Mouse (Mus musculus): ENCODE measurements around the gene Megf11. TPM values are rescaled to one million over a fixed set of nuclear protein-coding genes. Genes with fewer than 3 reads are reported as not detected.
A peak's percentile ranks its signal among the peaks of the same experiment; 100 is the strongest.

Megf11 gene
- polyA plus RNA-seq, 1 experiment from 2014 or later = 17.4 TPM

DNA sequence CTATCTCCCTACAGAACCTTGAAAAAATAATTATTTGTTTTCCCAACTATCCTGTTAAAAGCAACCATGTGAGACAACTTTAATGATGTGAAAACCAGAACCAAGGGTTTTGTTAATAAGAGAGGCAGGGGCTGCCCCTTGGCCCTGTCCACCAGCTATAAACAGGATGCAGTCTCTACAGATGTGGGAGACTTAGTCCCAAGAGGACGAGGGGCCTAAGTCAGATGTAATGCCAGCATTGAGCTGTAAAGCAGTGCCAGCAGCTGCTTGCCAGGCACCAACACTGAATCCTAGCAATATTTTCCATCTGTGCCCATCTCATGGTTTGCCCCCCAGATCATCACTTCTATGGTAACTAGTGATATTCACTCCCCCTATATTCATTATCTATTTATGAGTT, 357.0 kb downstream of the Megf11 start:
- WGBS = 70% methylated on average over 1 of the region's 1 CpGs
- H3K27ac ChIP-seq = no peak overlapping the region
- ATAC-seq (ENCODE audit: low FRiP score) (no peak), DNase-seq (ENCODE audit: low spot score) (no peak)
- no peaks in the 10 kb centered on the region for H3K4me1 ChIP-seq (replicated peaks; ENCODE audit: control insufficient read depth, insufficient read depth, low read length)
- H3K9me3 ChIP-seq (ENCODE audit: control insufficient read depth, low read length) = no peaks in the 10 kb centered on the region
- no peak overlapping the region for H3K4me2 ChIP-seq (replicated peaks)
- no peak overlapping the region for H3K4me3 ChIP-seq (replicated peaks; ENCODE audit: low read length)
- no peaks in the 10 kb centered on the region for H3K36me3 ChIP-seq (replicated peaks; ENCODE audit: control insufficient read depth, insufficient read depth)
- no peaks in the 10 kb centered on the region for H3K27me3 ChIP-seq (ENCODE audit: control insufficient read depth, insufficient read depth, low read length)
- no peak overlapping the region for H3K9ac ChIP-seq

DNA sequence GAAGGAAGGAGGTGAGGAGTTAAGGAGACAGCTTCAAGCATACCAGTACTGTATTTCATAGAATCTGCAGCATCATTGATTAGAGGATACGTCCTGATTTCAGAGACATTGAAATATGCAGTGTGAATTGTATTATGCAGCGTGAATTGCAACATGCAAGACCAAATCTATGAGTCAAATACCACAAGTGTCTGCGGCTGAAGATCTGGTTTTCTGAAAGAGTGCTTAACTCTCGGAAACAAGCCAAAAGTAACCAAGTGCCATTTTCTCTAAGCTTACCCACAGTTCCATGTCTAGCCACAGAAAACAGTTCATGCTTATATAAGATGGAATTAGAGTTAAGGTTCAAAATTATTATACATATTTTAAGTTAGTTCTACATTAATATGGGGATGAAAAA, 362.3 kb downstream of the Megf11 start:
- H3K4me2 ChIP-seq (replicated peaks) = no peak overlapping the region
- H3K36me3 ChIP-seq (replicated peaks; ENCODE audit: control insufficient read depth, insufficient read depth) = no peaks in the 10 kb centered on the region
- no peak overlapping the region for H3K9ac ChIP-seq
- DNase-seq (ENCODE audit: low spot score) (no peak), ATAC-seq (ENCODE audit: low FRiP score) (no peak)
- H3K9me3 ChIP-seq (ENCODE audit: control insufficient read depth, low read length) = no peaks in the 10 kb centered on the region
- 85% methylated on average over 4 of the region's 4 CpGs for WGBS
- no peaks in the 10 kb centered on the region for H3K27me3 ChIP-seq (ENCODE audit: control insufficient read depth, insufficient read depth, low read length)
- no peak overlapping the region for H3K4me3 ChIP-seq (replicated peaks; ENCODE audit: low read length)
- H3K27ac ChIP-seq = no peak overlapping the region
- no peaks in the 10 kb centered on the region for H3K4me1 ChIP-seq (replicated peaks; ENCODE audit: control insufficient read depth, insufficient read depth, low read length)

GRCm38 (mm10) chr9:64749314-64749713, 363.9 kb downstream of the Megf11 start:
- no peaks in the 10 kb centered on the region for H3K4me1 ChIP-seq (replicated peaks; ENCODE audit: control insufficient read depth, insufficient read depth, low read length)
- H3K4me2 ChIP-seq (replicated peaks) = no peak overlapping the region
- no peak overlapping the region for H3K9ac ChIP-seq
- no peaks in the 10 kb centered on the region for H3K9me3 ChIP-seq (ENCODE audit: control insufficient read depth, low read length)
- ATAC-seq (ENCODE audit: low FRiP score) = no peak
- H3K36me3 ChIP-seq (replicated peaks; ENCODE audit: control insufficient read depth, insufficient read depth) = no peaks in the 10 kb centered on the region
- WGBS = 85% methylated on average over 6 of the region's 6 CpGs
- no peaks in the 10 kb centered on the region for H3K27me3 ChIP-seq (ENCODE audit: control insufficient read depth, insufficient read depth, low read length)
- H3K27ac ChIP-seq = no peak overlapping the region
- DNase-seq (ENCODE audit: low spot score) = no peak
- H3K4me3 ChIP-seq (replicated peaks; ENCODE audit: low read length) = no peak overlapping the region

- Histone ChIP-seq H3K9me3 (ENCODE audit: control insufficient read depth, low read length) (no peaks in the 10 kb centered on the region), H3K27me3 (ENCODE audit: control insufficient read depth, insufficient read depth, low read length) (no peaks in the 10 kb centered on the region), H3K9ac (no peak overlapping the region), H3K4me3 (replicated peaks; ENCODE audit: low read length) (no peak overlapping the region), H3K36me3 (replicated peaks; ENCODE audit: control insufficient read depth, insufficient read depth) (no peaks in the 10 kb centered on the region), H3K27ac (no peak overlapping the region), H3K4me2 (replicated peaks) (no peak overlapping the region), H3K4me1 (replicated peaks; ENCODE audit: control insufficient read depth, insufficient read depth, low read length) (no peaks in the 10 kb centered on the region)
- ATAC-seq (ENCODE audit: low FRiP score) = no peak
- no peak for DNase-seq (ENCODE audit: low spot score)
- WGBS = 89% methylated on average over 5 of the region's 5 CpGs
Measured at GRCm38 (mm10) chr9:64752575-64752974, 367.1 kb downstream of the Megf11 start.

DNA sequence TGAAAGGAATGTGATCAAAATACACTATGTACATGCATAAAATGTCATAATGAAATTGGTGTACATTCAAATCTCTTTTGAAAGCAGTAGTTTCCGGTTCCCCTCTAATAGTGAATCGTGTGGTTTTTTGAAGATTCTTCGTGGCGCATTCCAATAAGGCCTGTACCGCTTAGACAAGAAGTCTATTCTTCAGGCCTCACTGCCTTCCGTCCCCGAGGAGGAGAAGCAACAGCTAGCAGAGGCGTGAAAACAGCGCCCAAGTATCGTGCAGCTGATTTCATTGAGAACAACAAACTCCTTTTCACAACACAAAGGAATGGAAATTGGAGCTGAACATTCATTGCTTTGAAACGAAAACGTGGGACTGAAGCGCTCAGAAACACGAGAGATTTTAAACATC, 372.6 kb downstream of the Megf11 start:
- peak overlapping the region; percentile 9; the same call in 1 of the 2 replicates for H3K27ac ChIP-seq
- no peaks in the 10 kb centered on the region for H3K9me3 ChIP-seq (ENCODE audit: control insufficient read depth, low read length)
- WGBS = 57% methylated on average over 14 of the region's 14 CpGs
- H3K4me2 ChIP-seq (replicated peaks) = no peak overlapping the region
- ATAC-seq (ENCODE audit: low FRiP score) = no peak
- no peak overlapping the region for H3K4me3 ChIP-seq (replicated peaks; ENCODE audit: low read length)
- DNase-seq (ENCODE audit: low spot score) = no peak
- H3K4me1 ChIP-seq (replicated peaks; ENCODE audit: control insufficient read depth, insufficient read depth, low read length) = no peaks in the 10 kb centered on the region
- no peak overlapping the region for H3K9ac ChIP-seq
- no peaks in the 10 kb centered on the region for H3K36me3 ChIP-seq (replicated peaks; ENCODE audit: control insufficient read depth, insufficient read depth)
- no peaks in the 10 kb centered on the region for H3K27me3 ChIP-seq (ENCODE audit: control insufficient read depth, insufficient read depth, low read length)

Small RNAs within 50 kb of the gene (microRNA-seq; reads per million reads assigned to microRNA genes)
- gene Gm47308 = not detected

Other genes with a start within 250 kb of the Megf11 start
- 3.6 and 4.3 TPM in 2 replicates for gene Zwilch, start 212.5 kb upstream of the Megf11 start, polyA plus RNA-seq (2014; fragmentation: Nextera tagmentation; extraction: Ambion mirVana)
- gene Rpl4, start 212.3 kb upstream of the Megf11 start, polyA plus RNA-seq (2014; fragmentation: Nextera tagmentation; extraction: Ambion mirVana) = 650 and 656 TPM in 2 replicates
- gene Snapc5, start 206.4 kb upstream of the Megf11 start, polyA plus RNA-seq (2014; fragmentation: Nextera tagmentation; extraction: Ambion mirVana) = 24.2 and 27.0 TPM in 2 replicates
- gene Uchl4, start 150.4 kb upstream of the Megf11 start, polyA plus RNA-seq (2014; fragmentation: Nextera tagmentation; extraction: Ambion mirVana) = 2.7 and 2.8 TPM in 2 replicates
- 66.4 and 74.4 TPM in 2 replicates for gene Map2k1, start 132.0 kb upstream of the Megf11 start, polyA plus RNA-seq (2014; fragmentation: Nextera tagmentation; extraction: Ambion mirVana)
- 71.8 and 73.3 TPM in 2 replicates for gene Tipin, start 104.0 kb upstream of the Megf11 start, polyA plus RNA-seq (2014; fragmentation: Nextera tagmentation; extraction: Ambion mirVana)
- 21.1 and 23.2 TPM in 2 replicates for gene Dis3l, start 44.3 kb upstream of the Megf11 start, polyA plus RNA-seq (2014; fragmentation: Nextera tagmentation; extraction: Ambion mirVana)